Mouse (Mus musculus) left cerebral cortex, adult 2 months (tissue): ENCODE results near the gene Tom1. TPM values are rescaled to one million over a fixed set of nuclear protein-coding genes. Genes with fewer than 3 reads are reported as not detected.
A peak's percentile ranks its signal among the peaks of the same experiment; 100 is the strongest.

ENCODE experiments used
- DNase-seq, 2 experiments: peaks; one replicate each; pipeline ENCODE4 v3.0.0; 2021 to 2022; ENCODE audit warnings: low spot score in 2 of 2, mixed read lengths in 1 of 2; ENCODE audit errors: extremely low spot score in 1 of 2
- H3K27ac ChIP-seq: fragments of 200-600 bp; 2 replicates; pipeline ENCODE4 v1.8.1; 2022
- H3K4me3 ChIP-seq: fragments of 200-600 bp; 2 replicates; pipeline ENCODE4 v1.8.1; 2022
- CTCF ChIP-seq: fragments of 200-600 bp; IDR thresholded peaks from 2 replicates; pipeline ENCODE4 v1.8.1; 2022; ENCODE audit warnings: antibody characterized with exemption, mild to moderate bottlenecking, moderate library complexity
- intact Hi-C: fragments of 180-260 bp; cut with DNase I; formaldehyde crosslinking; loops from one replicate; pipeline ENCODE4 v1.15.1; 2025
- total RNA-seq, 2 experiments: library from RNA; stranded (reverse); gene quantifications; 2 replicates each; pipeline ENCODE4 v1.2.3; 2021

Gene Tom1
- total RNA-seq, 2 experiments from 2014 or later, result 31.4 to 42.2 TPM

GRCm38 (mm10) chr8:75047784-75048183 lies 14.3 kb downstream of the Tom1 start:
- intact Hi-C loops, result no loop called here
- Histone ChIP-seq H3K27ac (no peak overlapping the region), H3K4me3 (no peak overlapping the region)
- no peak for DNase-seq
- no peak for TF ChIP-seq CTCF

DNA sequence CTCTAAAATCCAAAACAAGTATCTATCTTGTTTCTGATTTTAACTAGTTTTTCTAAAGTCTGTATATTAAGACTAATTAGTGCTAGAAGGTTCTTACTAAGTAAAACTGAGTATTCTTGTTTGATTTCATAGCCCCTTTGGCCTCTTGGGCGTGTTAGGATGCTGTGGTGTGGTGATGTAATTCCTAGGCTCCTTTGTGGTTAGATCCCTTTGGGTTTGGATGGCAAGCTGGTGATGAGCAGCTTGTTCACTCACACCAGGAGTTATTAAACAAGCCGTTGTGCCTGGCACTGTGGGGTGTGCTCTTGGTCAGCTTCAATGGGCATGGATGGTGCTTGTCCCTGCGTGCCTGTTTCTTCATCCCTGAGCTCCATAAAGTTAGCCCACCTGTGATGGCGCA lies 19.8 kb downstream of the Tom1 start:
- Histone ChIP-seq H3K27ac (no peak overlapping the region), H3K4me3 (no peak overlapping the region)
- intact Hi-C loops, result no loop called here
- no peak for TF ChIP-seq CTCF
- DNase-seq, result no peak

DNA sequence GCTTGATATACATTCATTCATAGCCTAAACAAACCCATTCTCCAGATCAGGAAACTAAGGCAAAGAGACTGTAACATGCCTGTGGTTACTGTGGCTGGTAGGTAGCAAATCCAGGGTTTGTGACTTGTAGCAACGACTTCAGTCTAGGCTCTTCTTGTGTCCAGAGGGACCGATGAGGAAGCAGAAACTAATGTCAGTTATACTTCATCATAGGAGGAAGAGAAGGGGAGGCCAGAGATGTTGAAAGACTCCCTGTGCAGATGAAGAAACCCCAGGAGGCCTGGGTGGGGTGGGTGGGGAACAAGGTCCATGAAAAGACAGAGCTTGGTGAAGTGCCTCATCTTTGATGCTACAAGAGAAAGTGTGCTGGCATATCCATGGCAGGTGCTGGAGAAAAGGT lies 22.2 kb downstream of the Tom1 start:
- TF ChIP-seq CTCF, result no peak
- intact Hi-C loops, result no loop called here
- no peak for DNase-seq

GRCm38 (mm10) chr8:75060022-75060421 lies 26.5 kb downstream of the Tom1 start:
- no peak overlapping the region for H3K27ac ChIP-seq
- no peak for TF ChIP-seq CTCF
- intact Hi-C loops, result no loop called here
- no peak for DNase-seq
- H3K4me3 ChIP-seq, result no peak overlapping the region

More for the DNA sequence above, 22.2 kb downstream of the Tom1 start:
- Histone ChIP-seq H3K27ac (no peak overlapping the region), H3K4me3 (no peak overlapping the region)

GRCm38 (mm10) chr8:75060815-75061214 lies 27.3 kb downstream of the Tom1 start:
- no peak for DNase-seq
- intact Hi-C loops, result no loop called here
- Histone ChIP-seq H3K27ac (no peak overlapping the region), H3K4me3 (no peak overlapping the region)
- TF ChIP-seq CTCF, result no peak

GRCm38 (mm10) chr8:75063290-75063689 lies 29.8 kb downstream of the Tom1 start:
- DNase-seq, result no peak
- no peak for TF ChIP-seq CTCF
- Histone ChIP-seq H3K4me3 (no peak overlapping the region), H3K27ac (no peak overlapping the region)
- intact Hi-C loops, result no loop called here

GRCm38 (mm10) chr8:75064790-75065189 lies 31.3 kb downstream of the Tom1 start:
- H3K4me3 ChIP-seq, result no peak overlapping the region
- H3K27ac ChIP-seq, result no peak overlapping the region
- intact Hi-C loops, result no loop called here
- DNase-seq, result no peak
- TF ChIP-seq CTCF, result no peak

GRCm38 (mm10) chr8:75067287-75067686 lies 33.8 kb downstream of the Tom1 start:
- intact Hi-C loops, result no loop called here
- Histone ChIP-seq H3K4me3 (no peak overlapping the region), H3K27ac (no peak overlapping the region)
- DNase-seq, result no peak
- no peak for TF ChIP-seq CTCF

DNA sequence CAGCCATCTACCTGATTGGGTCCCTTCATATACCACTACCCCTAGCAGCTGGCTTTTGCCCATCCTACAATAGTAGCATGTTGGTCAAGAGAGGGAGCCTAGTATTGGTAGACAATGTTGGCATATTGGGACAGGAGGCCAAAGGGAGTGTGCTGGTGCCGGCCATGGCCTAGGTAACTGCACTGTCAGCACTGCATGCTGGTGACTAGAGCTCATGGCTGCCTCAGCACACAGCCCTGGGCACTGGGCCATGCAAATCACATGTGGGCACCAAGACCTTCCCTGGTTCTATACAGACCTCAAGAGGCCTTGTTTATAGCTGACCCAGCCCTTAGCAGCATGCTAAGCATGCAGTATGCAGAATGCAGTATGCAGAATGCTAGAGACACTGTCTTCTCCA lies 36.8 kb downstream of the Tom1 start:
- Histone ChIP-seq H3K27ac (no peak overlapping the region), H3K4me3 (no peak overlapping the region)
- intact Hi-C loops, result loop anchor here (2.0 to 5.0 kb wide), 2 partner anchors 149 to 202 kb away; no protein-coding TSS in a partner anchor
- DNase-seq, result no peak
- no peak for TF ChIP-seq CTCF

- intact Hi-C loops, result loop anchor here (1.0 to 5.0 kb wide), 4 partner anchors 37 to 201 kb away; no protein-coding TSS in a partner anchor
- no peak overlapping the region for H3K27ac ChIP-seq
- peak; percentile 80 to 83 for DNase-seq
- peak; percentile 72 for TF ChIP-seq CTCF
- no peak overlapping the region for H3K4me3 ChIP-seq
Measured at GRCm38 (mm10) chr8:75071627-75072346, 38.3 kb downstream of the Tom1 start.

DNA sequence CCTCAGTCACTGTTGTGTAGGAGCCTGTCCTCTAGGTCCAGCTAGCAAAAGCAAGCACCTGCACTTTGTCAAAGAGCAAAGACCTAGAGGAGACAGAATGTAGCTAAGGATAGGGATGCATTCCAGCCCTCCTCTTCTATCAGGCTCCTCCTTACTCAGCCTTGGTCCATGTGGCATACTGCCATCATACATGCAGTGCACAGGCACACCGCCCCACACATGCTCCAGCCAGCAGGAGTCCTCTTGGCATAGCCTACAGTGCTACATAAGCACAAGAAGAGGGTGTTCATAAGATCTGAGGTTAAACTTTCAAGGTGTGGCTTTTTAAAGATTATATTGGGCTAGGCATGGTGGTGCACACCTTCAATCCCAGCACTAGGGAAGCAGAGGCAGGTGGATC lies 41.4 kb downstream of the Tom1 start:
- no peak overlapping the region for H3K27ac ChIP-seq
- DNase-seq, result no peak
- no peak for TF ChIP-seq CTCF
- intact Hi-C loops, result loop anchor here (5.0 kb wide), 1 partner anchor 197 kb away; no protein-coding TSS in a partner anchor
- H3K4me3 ChIP-seq, result no peak overlapping the region

DNA sequence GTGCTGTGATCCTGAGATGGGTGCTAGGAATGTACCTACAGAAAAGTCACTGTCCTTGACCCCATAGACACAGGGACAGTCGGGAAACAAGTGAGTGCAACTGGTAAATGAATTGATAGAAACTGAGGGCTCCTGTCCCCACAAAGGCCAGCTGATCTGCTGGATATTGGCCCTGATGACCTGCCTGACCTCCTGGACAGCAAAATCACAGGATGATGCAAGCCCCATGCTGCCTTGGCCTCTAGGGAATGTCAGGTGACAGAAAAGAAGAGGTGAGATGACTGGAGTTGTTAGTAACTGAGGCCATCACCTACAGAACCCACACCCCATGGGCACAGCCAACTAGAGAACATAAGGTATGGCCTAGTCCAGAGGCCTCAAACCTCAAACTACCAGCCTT lies 44.7 kb downstream of the Tom1 start:
- no peak for DNase-seq
- Histone ChIP-seq H3K4me3 (no peak overlapping the region), H3K27ac (no peak overlapping the region)
- TF ChIP-seq CTCF, result no peak
- intact Hi-C loops, result no loop called here

- DNase-seq, result no peak
- Histone ChIP-seq H3K27ac (no peak overlapping the region), H3K4me3 (no peak overlapping the region)
- intact Hi-C loops, result no loop called here
- no peak for TF ChIP-seq CTCF
Measured at GRCm38 (mm10) chr8:75078851-75079250, 45.3 kb downstream of the Tom1 start.
